Mouse (Mus musculus) spleen, adult 18-20 months (tissue): ENCODE results near the gene Uqcr11.

Experiments used
- DNase-seq, 2 experiments: peaks; one replicate each; pipeline ENCODE4 v3.0.0; 2022; ENCODE audit warnings: mixed read lengths in 2 of 2

The Uqcr11 gene

GRCm38 (mm10) chr10:80406684-80407501, at the start of gene Uqcr11:
Gene Uqcr11, minus strand, starts transcription at chr10:80406830.
- peak; percentile 83 to 84 for DNase-seq

GRCm38 (mm10) chr10:80455697-80456096, 49.1 kb upstream of the Uqcr11 start:
- DNase-seq = no peak

GRCm38 (mm10) chr10:80454781-80455180, 48.2 kb upstream of the Uqcr11 start:
- DNase-seq = no peak

- no peak for DNase-seq
Observed at GRCm38 (mm10) chr10:80453601-80454000, 47.0 kb upstream of the Uqcr11 start.

- DNase-seq = no peak
Observed at GRCm38 (mm10) chr10:80450599-80450998, 44.0 kb upstream of the Uqcr11 start.

GRCm38 (mm10) chr10:80445898-80446601, 39.4 kb upstream of the Uqcr11 start:
- DNase-seq = peak; percentile 65 to 83

- DNase-seq = no peak
Observed at GRCm38 (mm10) chr10:80445052-80445451, 38.4 kb upstream of the Uqcr11 start.

DNA sequence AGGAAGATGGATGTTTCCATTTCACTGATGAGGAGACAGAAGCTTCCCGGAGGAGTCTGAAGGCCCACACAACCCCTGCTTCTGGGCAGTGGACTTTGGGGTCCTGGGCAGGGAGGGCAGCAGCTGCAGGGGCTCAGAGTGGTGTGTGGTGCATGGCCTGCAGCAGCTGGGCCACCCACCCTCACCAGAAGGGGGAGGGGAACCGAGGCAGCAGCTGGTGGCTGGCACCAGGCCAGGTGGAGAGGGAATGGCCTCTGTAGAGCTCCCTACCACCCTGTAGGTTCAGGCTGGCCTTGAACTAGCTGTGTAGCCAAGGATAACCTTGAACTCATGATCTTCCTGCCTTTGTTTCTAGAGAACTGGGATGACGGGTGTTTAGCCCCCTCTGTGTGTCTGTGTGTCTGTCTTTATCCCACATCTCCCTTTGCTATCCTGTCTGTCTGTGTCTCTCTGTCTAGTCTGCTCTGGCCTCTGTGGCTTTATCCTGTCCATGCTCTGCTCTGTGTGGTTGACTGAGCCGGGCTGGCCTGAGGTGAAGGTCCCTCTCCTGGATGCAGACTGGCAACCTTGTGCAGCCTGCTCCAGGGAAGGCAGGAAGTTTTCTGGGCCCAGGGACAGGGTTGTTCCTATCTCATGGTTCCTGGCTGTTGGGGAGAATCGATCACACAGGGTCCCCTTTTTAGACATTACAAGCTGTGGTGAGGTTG, 37.9 kb upstream of the Uqcr11 start:
- peak in 1 of 2 experiments; percentile 19 for DNase-seq

- DNase-seq = no peak
Observed at GRCm38 (mm10) chr10:80443575-80444278, 37.1 kb upstream of the Uqcr11 start.

GRCm38 (mm10) chr10:80442989-80443388, 36.4 kb upstream of the Uqcr11 start:
- DNase-seq = peak; percentile 35 to 51

GRCm38 (mm10) chr10:80441598-80441997, 35.0 kb upstream of the Uqcr11 start:
- no peak for DNase-seq

DNA sequence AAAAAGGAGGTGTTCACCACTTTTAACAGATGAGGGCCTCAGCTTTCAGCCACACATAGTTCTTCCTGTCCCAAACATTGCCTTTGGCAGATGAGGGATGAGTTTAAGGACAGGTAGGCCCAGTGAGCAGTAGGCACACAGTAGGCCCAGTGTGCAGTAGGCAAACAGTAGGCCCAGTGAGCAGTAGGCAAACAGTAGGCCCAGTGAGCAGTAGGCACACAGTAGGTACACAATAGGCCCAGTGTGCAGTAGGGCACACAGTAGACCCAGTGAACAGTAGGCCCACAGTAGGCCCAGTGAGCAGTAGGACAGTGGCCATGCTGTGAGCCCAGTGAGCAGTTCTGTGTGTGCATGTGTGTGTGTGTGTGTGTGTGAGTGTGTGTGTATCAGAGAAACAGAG, 33.4 kb upstream of the Uqcr11 start:
- no peak for DNase-seq

- no peak for DNase-seq
Observed at GRCm38 (mm10) chr10:80437973-80438372, 31.3 kb upstream of the Uqcr11 start.

DNA sequence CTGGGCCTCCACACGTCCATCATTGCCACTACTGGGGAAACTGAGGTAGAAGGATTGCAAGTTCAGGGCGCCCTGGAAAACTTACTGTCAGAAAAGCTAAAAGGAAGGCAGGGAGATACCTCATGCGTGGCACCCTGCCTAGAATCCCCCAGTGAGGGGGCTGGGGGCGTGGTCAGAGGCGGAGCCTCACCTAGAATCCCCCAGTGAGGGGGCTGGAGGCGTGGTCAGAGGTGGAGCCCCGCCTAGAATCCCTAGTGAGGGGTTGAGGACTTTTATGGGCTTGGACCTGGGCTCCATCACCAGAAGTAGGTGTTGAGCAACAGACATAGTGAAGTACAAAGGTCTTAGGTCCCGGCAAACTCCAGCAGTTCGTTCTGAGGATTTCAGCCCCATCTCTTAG, 29.6 kb upstream of the Uqcr11 start:
- DNase-seq = peak in 1 of 2 experiments; percentile 39

- no peak for DNase-seq
Observed at GRCm38 (mm10) chr10:80435764-80436163, 29.1 kb upstream of the Uqcr11 start.

GRCm38 (mm10) chr10:80434823-80435222, 28.2 kb upstream of the Uqcr11 start:
- no peak for DNase-seq

GRCm38 (mm10) chr10:80434233-80434592, 27.6 kb upstream of the Uqcr11 start:
- DNase-seq = no peak

- DNase-seq = peak; percentile 87 to 89
Observed at GRCm38 (mm10) chr10:80433513-80434232, 27.0 kb upstream of the Uqcr11 start, which contains the start of gene Tcf3. Gene Tcf3, minus strand, starts transcription at chr10:80433647.

DNA sequence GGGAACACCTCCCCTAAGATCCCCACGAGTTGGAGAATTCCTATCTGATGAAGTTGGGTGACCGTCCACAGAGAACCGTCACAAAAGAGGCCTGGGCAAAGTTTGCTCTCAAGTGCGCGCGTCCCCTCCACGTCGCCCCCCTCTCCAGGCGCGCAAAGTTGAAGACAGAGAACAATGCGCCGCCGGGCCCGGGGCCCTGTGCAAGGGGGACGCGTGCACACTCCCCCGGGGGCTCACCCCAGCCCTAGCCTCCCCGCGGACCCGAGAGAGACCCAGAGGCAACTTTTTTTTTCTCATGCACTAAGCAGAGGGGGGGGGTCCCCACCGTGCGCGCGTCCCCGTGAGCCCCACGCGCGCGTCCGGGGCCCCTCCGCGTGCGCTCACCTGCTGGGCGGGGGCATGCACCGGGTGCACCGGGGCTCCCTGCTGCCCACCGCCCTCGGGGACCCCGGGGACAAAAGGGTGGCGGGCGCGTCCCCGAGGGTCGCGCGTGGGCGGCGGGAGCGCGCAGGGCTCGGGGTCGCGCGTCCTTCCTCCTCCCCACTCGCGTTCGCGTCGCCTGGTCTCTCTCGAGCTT, 26.4 kb upstream of the Uqcr11 start:
- DNase-seq = peak in 1 of 2 experiments; percentile 36

- no peak for DNase-seq
Observed at GRCm38 (mm10) chr10:80432387-80432785, 25.8 kb upstream of the Uqcr11 start.

DNA sequence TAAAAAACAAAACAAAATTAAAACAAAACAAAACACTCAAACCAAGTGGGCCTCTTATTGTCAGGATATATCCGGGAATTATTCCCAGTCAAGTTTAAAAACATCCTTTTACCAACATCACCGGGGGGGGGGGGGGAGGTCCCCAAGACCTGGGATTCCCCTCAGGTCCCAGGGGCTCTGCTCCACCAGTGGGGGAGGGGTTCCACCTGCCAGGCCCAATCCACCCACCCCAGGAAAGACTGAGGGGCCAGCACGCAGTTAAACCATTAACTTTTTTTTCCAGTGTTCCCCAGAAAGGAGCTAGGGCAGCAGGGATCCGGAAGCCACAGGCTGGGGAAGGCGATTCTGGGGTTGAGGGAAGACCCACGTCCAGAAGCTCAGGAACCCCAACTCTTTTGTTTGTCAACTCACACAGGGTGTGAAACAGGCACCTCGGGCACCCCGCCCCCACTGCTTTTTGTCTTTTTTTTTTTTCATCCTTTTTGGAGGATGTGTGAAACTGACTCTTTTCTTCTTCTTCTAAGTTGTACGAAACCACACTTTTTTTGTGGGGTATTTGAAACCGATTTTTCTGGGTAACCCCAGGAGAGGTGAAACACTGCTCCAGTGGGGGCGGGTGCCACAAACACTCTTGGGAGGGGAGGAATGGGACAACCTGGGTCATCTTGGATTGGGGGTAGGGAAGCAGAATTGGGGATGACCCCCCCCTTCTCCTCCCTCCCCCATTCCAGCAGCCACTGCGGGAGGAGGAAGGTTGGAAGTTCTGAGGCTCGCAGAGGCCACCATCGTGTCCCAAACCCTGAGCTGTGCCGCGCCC, 25.1 kb upstream of the Uqcr11 start:
- peak in 1 of 2 experiments; percentile 43 for DNase-seq
